Mouse (Mus musculus) embryonic stem cell, embryonic (primary cell): ENCODE measurements around the gene Ackr4.

ENCODE experiments used
- CTCF ChIA-PET, 4 experiments: fragments of 300-600 bp in 2 of 4; fragments of 350-600 bp in 2 of 4; sonication (Branson Sonifier 250); formaldehyde crosslinking; loops; one replicate each; lab custom pipeline; 2022; ENCODE audit warnings: inconsistent platforms in 2 of 4; lab: Charles Lee
- POLR2A ChIA-PET, 4 experiments: fragments of 300-600 bp in 2 of 4; fragments of 350-600 bp in 2 of 4; sonication (Branson Sonifier 250); formaldehyde crosslinking; loops; one replicate each; lab custom pipeline; 2022; ENCODE audit warnings: antibody characterized with exemption in 4 of 4, inconsistent platforms in 1 of 4; lab: Charles Lee

Gene Ackr4

GRCm38 (mm10) chr9:104085730-104086429 lies 40.9 kb downstream of the Ackr4 start:
- CTCF ChIA-PET = interaction anchor here in 2 of 4 experiments (1.1 to 1.5 kb wide), 2 partner anchors 10 kb away, joined by 4 read pairs; no protein-coding TSS in a partner anchor

GRCm38 (mm10) chr9:104080038-104080437 lies 46.7 kb downstream of the Ackr4 start:
- ChIA-PET CTCF (interaction anchor here in 1 of 4 experiments (0.7 kb wide), 1 partner anchor 15 kb away, joined by 6 read pairs; no protein-coding TSS in a partner anchor), POLR2A (no interaction called here)

More at GRCm38 (mm10) chr9:104085730-104086429, 40.9 kb downstream of the Ackr4 start:
- POLR2A ChIA-PET = interaction anchor here in 3 of 4 experiments (0.6 to 8.9 kb wide), 7 partner anchors 13 to 67 kb away, joined by 3 to 53 read pairs (median 3); partner anchors contain the start of genes Acad11 (in 1 of the 3) and Uba5 (in 1 of the 3)

GRCm38 (mm10) chr9:104079379-104079778 lies 47.4 kb downstream of the Ackr4 start:
- POLR2A ChIA-PET = interaction anchor here in 2 of 4 experiments (0.7 to 0.8 kb wide), 2 partner anchors 37 to 1416 kb away, joined by 3 read pairs; no protein-coding TSS in a partner anchor
- CTCF ChIA-PET = interaction anchor here in 1 of 4 experiments (1.1 kb wide), 1 partner anchor 8 kb away, joined by 4 read pairs; no protein-coding TSS in a partner anchor

- ChIA-PET CTCF (interaction anchor here in 2 of 4 experiments (0.6 to 1.1 kb wide), 2 partner anchors 9 to 76 kb away, joined by 3 to 4 read pairs; partner anchors contain the start of gene Nphp3 (in 1 of the 2)), POLR2A (interaction anchor here in 2 of 4 experiments (0.7 to 0.8 kb wide), 2 partner anchors 36 to 1415 kb away, joined by 3 read pairs; no protein-coding TSS in a partner anchor)
Observed at GRCm38 (mm10) chr9:104078780-104079179, 48.0 kb downstream of the Ackr4 start.

GRCm38 (mm10) chr9:104075808-104076207 lies 50.9 kb downstream of the Ackr4 start:
- CTCF ChIA-PET = interaction anchor here (0.6 to 1.9 kb wide), 20 partner anchors 9 to 583 kb away, joined by 3 to 6 read pairs (median 4); partner anchors contain the start of gene Nphp3 (in 1 of the 4)
- POLR2A ChIA-PET = interaction anchor here in 2 of 4 experiments (0.9 to 2.3 kb wide), 3 partner anchors 12 to 92 kb away, joined by 3 to 7 read pairs (median 3); no protein-coding TSS in a partner anchor

- ChIA-PET POLR2A (no interaction called here), CTCF (no interaction called here)
Observed at GRCm38 (mm10) chr9:104070863-104071604, 55.7 kb downstream of the Ackr4 start.

- ChIA-PET CTCF (no interaction called here), POLR2A (no interaction called here)
Observed at GRCm38 (mm10) chr9:104070241-104070640, 56.5 kb downstream of the Ackr4 start.

GRCm38 (mm10) chr9:104064571-104064970 lies 62.2 kb downstream of the Ackr4 start:
- ChIA-PET POLR2A (interaction anchor here in 1 of 4 experiments (1.5 kb wide), 1 partner anchor 61 kb away, joined by 3 read pairs; no protein-coding TSS in a partner anchor), CTCF (no interaction called here)

- ChIA-PET POLR2A (interaction anchor here (0.6 to 1.7 kb wide), 10 partner anchors 10 to 77 kb away, joined by 3 to 7 read pairs (median 3); partner anchors contain the start of gene Nphp3 (in 1 of the 4)), CTCF (interaction anchor here in 1 of 4 experiments (0.7 kb wide), 1 partner anchor 113 kb away, joined by 3 read pairs; no protein-coding TSS in a partner anchor)
Observed at GRCm38 (mm10) chr9:104063244-104063961, 63.3 kb downstream of the Ackr4 start, which contains the start of gene Acad11. Gene Acad11 (plus strand): TSS chr9:104063377.

GRCm38 (mm10) chr9:104062430-104063243 lies 64.1 kb downstream of the Ackr4 start, which contains the start of gene Uba5:
Gene Uba5 (minus strand): TSS chr9:104063134.
- POLR2A ChIA-PET = interaction anchor here (0.6 to 1.7 kb wide), 9 partner anchors 21 to 77 kb away, joined by 3 to 7 read pairs (median 3); partner anchors contain the start of gene Nphp3 (in 1 of the 4)
- CTCF ChIA-PET = interaction anchor here in 2 of 4 experiments (0.7 to 1.4 kb wide), 2 partner anchors 60 to 114 kb away, joined by 3 read pairs; no protein-coding TSS in a partner anchor

GRCm38 (mm10) chr9:104051028-104051427 lies 75.7 kb downstream of the Ackr4 start:
- POLR2A ChIA-PET = interaction anchor here in 1 of 4 experiments (0.6 kb wide), 1 partner anchor 95 kb away, joined by 5 read pairs; no protein-coding TSS in a partner anchor
- CTCF ChIA-PET = no interaction called here

- POLR2A ChIA-PET = interaction anchor here in 1 of 4 experiments (1.4 kb wide), 1 partner anchor 8 kb away, joined by 3 read pairs; no protein-coding TSS in a partner anchor
- CTCF ChIA-PET = no interaction called here
Observed at GRCm38 (mm10) chr9:104043676-104044075, 83.1 kb downstream of the Ackr4 start.

GRCm38 (mm10) chr9:104040362-104040761 lies 86.4 kb downstream of the Ackr4 start, which contains the start of gene Gm28305:
Gene Gm28305 (plus strand): TSS chr9:104040662.
- POLR2A ChIA-PET = interaction anchor here in 1 of 4 experiments (0.9 kb wide), 1 partner anchor 83 kb away, joined by 4 read pairs; no protein-coding TSS in a partner anchor
- CTCF ChIA-PET = no interaction called here

GRCm38 (mm10) chr9:104039742-104040141 lies 87.0 kb downstream of the Ackr4 start:
- CTCF ChIA-PET = no interaction called here
- POLR2A ChIA-PET = interaction anchor here in 1 of 4 experiments (0.8 to 1.5 kb wide), 3 partner anchors 23 to 83 kb away, joined by 3 to 4 read pairs (median 4); partner anchors contain the start of genes Acad11 and Uba5

GRCm38 (mm10) chr9:104039031-104039695 lies 87.6 kb downstream of the Ackr4 start:
- POLR2A ChIA-PET = interaction anchor here in 2 of 4 experiments (0.8 to 1.5 kb wide), 3 partner anchors 23 to 37 kb away, joined by 3 to 4 read pairs (median 3); partner anchors contain the start of genes Acad11 (in 1 of the 2) and Uba5 (in 1 of the 2)

GRCm38 (mm10) chr9:104038266-104038665 lies 88.5 kb downstream of the Ackr4 start:
- CTCF ChIA-PET = interaction anchor here in 3 of 4 experiments (0.6 to 1.4 kb wide), 4 partner anchors 36 to 106 kb away, joined by 3 to 4 read pairs (median 4); partner anchors contain the start of genes Ackr4 (in 1 of the 3) and Nphp3 (in 1 of the 3)
- POLR2A ChIA-PET = interaction anchor here in 2 of 4 experiments (0.8 to 1.5 kb wide), 2 partner anchors 35 to 37 kb away, joined by 3 to 4 read pairs; no protein-coding TSS in a partner anchor

More at GRCm38 (mm10) chr9:104039031-104039695, 87.6 kb downstream of the Ackr4 start:
- CTCF ChIA-PET = no interaction called here
